Mouse (Mus musculus): ENCODE measurements around the gene Slc7a11.

DNA sequence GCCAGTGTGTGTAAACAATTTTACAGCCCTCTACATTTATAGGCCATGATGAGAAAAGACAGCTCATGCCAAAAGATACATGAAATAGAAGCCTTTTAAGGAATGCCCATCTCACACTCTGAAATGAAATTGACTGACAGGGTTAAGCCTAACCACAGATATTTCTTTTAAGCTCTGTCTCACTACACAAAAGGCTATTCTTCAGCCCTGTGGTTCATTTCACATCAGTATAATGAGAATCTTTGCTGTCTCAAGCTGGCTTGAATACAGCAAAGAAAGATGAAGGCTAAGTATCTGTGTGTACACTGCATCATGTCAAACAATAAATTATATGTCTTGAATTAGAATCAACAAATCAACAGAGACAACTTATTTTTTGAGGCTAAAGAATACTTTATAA is 549.5 kb downstream of the Slc7a11 start:
- TF ChIP-seq MYOD1 (IDR thresholded peaks at IDR 0.05; ENCODE audit: control insufficient read depth in 1 of 3, insufficient read length in 2 of 3, low read depth in 2 of 3), result no peak
- no peak for TF ChIP-seq POLR2A (IDR thresholded peaks at IDR 0.05; ENCODE audit: insufficient read length, low read depth)
- no peak for TF ChIP-seq MYOG (IDR thresholded peaks at IDR 0.05; ENCODE audit: control insufficient read depth in 1 of 3, insufficient read depth in 1 of 3, insufficient read length in 2 of 3, low read depth in 2 of 3)
- TF ChIP-seq USF1 (IDR thresholded peaks at IDR 0.05; ENCODE audit: low read depth), result no peak
- no peak for TF ChIP-seq CEBPB (IDR thresholded peaks at IDR 0.05; ENCODE audit: insufficient read depth, poor library complexity, severe bottlenecking)
- no peak for TF ChIP-seq MAX (IDR thresholded peaks at IDR 0.05; ENCODE audit: low read depth)
- TF ChIP-seq SRF (IDR thresholded peaks at IDR 0.05; ENCODE audit: control insufficient read depth, insufficient read length, low read depth), result no peak
- no peak for TF ChIP-seq POLR2AphosphoS2 (IDR thresholded peaks at IDR 0.05; ENCODE audit: insufficient read length, low read depth)
- no peak for TF ChIP-seq TCF12 (IDR thresholded peaks at IDR 0.05; ENCODE audit: insufficient read depth, poor library complexity, severe bottlenecking)
